Mouse (Mus musculus): ENCODE data around the gene Thrb.

GRCm38 (mm10) chr14:17655084-17655483, 5.0 kb upstream of the Thrb start:
- TF ChIP-seq EP300 (IDR thresholded peaks at IDR 0.05; ENCODE audit: low read depth in 1 of 2, low read length in 2 of 2) (no peak), POLR2A (IDR thresholded peaks at IDR 0.05; ENCODE audit: control insufficient read depth in 1 of 2, insufficient read depth in 1 of 2, low read depth in 1 of 2, low read length in 2 of 2, poor library complexity in 1 of 2) (no peak), UBTF (IDR thresholded peaks at IDR 0.05; ENCODE audit: borderline replicate concordance, insufficient read depth, low read depth, low read length) (no peak), CTCF (IDR thresholded peaks at IDR 0.05 in 2 of 3, conservative IDR thresholded peaks at IDR 0.05 in 1 of 3; ENCODE audit: control insufficient read depth in 1 of 3, insufficient read depth in 1 of 3, low read depth in 2 of 3, low read length in 3 of 3, poor library complexity in 1 of 3, severe bottlenecking in 1 of 3) (no peak), MXI1 (IDR thresholded peaks at IDR 0.05; ENCODE audit: low read depth, low read length) (no peak), USF1 (IDR thresholded peaks at IDR 0.05; ENCODE audit: low read depth, low read length) (no peak), MAX (IDR thresholded peaks at IDR 0.05; ENCODE audit: low read length) (no peak), CHD2 (IDR thresholded peaks at IDR 0.05; ENCODE audit: low read length) (no peak), SMC3 (IDR thresholded peaks at IDR 0.05; ENCODE audit: low read depth, low read length) (no peak)
